Mouse (Mus musculus) cerebellum, postnatal 10 days (tissue): Measurements from ENCODE around the gene Lmod2.

Experiments used
- DNase-seq, 2 experiments: peaks; one replicate each; pipeline ENCODE4 v3.0.0; 2021; ENCODE audit warnings: mixed read lengths in 2 of 2

The Lmod2 gene

DNA sequence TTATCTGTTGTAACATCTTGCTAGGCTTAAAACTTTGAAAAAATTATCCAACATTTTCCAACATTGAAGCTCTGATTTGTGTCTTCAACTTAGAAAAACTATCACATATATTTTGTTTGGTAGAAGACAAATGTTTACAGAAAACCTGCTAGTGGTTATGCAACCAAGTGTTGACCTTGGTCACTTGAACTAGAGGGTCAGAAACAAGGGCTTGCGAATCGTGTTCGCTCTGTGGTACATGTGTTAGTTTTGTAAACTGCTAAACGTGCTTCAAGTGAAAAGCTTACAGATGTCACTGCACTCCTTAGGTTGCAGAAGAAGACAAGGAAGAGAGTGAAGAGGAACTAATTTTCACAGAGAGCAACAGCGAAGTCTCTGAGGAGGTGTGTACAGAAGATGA, 5.4 kb downstream of the Lmod2 start:
- DNase-seq: no peak

DNA sequence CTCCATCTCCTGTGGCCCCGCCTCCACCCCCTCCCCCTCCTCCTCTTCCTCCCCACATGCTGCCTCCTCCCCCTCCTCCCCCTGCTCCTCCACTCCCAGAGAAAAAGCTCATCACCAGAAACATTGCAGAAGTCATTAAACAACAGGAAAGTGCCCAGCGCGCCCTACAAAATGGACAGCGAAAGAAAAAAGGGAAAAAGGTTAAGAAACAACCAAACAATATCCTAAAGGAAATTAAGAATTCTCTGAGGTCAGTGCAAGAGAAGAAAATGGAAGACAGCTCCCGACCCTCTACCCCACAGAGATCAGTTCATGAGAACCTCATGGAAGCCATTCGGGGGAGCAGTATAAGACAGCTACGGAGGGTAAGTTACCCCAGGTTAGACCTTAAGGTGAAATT, 6.7 kb downstream of the Lmod2 start:
- no peak for DNase-seq

DNA sequence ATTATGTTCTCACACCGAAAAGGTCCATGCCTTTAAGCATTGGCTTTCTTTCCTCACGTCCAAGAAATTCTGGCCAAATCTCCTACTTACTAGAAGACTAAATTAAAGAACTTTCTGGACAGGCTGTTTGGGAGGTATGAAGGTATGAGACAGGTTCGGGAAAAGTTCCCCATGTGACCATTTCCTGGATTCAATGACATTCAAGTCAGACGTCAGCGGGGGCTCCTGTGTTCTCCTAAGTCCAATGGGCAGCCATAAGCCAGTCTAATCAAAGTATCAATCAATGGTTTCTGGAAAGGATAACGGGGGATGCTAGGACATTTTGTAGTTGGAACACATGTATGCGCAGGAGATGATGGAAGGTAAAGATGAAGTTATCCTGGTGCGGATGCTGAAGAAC, 8.1 kb downstream of the Lmod2 start:
- DNase-seq: no peak

DNA sequence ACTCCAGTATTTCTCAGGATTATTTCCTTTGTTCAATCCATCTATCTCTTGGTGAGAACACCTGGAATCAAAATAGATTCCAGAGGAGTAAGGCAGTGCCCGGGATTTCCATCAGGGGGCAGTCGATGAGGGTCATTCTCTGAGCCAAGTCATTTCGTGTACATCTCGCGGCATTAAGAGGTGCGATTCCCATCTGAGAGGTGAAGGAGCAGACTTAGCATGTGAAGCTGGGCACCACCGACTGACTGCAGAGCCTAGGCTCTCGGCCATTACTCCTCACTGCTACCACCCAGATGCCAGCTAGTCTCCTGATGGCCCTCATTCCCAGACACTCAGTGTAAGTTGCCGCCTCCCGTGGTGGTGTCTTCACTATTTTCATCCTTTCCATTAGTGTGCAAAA, 8.9 kb downstream of the Lmod2 start:
- DNase-seq: peak; percentile 30 to 32

DNA sequence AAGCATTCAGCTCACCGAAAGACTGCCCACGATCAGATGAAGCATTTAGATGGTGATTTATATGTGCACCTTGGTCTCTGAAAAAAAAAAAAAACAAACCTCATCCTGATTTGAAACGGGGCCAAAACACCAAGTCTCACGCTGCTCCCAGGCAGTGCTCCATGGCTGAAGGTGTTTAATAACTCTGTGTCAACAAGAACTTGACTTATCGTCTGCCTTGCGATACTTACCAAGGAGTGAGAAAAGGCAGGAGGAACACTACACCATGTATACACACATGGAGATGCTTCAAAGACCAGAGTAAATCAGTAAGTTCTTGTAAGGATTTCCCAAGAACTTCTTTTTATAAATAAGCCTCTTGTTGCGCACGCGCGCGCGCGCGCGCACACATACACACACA, 10.0 kb downstream of the Lmod2 start:
- DNase-seq: peak; percentile 25 to 29

DNA sequence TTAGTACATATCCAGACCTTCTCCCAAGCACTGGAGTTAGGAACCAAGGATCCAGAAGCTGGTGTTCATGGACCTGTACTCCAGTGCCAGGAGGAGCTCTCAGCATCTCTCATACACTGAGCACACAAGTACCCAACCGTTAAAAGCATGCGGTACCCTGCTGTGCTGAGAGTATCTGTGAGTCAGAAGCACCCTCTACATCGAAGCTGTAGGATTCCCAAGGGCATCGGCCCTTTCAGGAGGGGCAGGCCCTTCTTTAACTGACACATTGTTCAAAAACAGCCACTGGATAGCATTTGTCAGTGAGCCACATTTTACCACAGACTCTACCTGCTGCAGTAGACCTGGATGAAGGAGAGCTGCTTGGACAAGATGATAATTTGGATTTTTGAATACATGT, 10.6 kb downstream of the Lmod2 start:
- DNase-seq: no peak

DNA sequence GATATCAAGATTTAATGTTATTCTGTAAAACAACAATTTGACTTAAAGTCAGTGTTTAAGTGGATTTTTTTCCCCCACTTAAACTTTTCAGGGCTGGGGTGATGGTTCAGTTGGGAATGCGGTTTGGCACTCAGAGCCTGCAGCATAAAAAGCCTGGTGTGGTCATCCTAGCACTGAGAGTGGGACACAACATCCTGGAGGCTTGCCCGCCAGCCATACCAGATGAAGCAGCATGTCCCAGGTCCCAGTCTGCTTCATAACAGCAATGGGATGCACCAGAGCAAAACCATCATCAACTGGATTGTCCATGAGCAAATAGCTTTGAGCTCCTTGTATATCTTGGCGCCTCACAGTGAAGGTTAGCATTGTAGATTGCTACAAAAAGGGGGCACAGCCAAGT, 11.1 kb downstream of the Lmod2 start:
- no peak for DNase-seq

DNA sequence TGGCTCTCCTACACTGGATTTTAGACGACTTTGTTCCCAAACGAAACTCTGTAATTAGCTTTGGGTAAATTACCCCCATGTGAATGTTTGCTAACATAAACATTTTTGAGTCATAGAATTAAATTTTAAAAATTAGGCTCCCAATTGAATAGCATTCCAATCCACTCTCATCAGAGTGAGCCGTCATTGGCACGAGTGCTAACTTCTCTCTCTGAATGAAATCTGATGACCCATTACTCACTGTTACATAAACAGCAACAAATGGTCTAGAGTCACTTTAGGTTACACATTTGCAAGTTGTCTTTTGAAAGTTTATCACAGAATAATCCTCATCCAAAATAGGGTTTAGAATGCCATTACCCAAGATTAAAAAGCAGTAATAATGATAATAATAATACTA, 12.0 kb downstream of the Lmod2 start:
- no peak for DNase-seq

DNA sequence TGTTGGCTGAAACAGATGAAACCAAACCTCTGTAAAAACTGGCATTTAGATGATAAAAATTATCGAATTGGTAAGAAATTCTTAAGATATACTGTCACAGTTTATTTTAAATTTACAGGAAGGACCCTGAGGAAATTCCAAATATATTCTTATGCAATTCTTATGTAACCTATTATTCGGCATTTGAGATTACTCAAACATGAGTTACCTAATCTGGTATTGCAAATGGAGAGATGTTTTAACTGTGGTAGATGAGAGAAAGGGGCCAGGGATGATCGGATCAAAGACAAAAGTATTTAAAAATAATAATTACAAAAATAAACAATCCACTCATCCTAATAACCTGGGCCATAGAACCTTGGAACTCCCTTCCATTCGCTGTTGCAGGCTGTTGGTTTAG, 12.8 kb downstream of the Lmod2 start:
- no peak for DNase-seq

DNA sequence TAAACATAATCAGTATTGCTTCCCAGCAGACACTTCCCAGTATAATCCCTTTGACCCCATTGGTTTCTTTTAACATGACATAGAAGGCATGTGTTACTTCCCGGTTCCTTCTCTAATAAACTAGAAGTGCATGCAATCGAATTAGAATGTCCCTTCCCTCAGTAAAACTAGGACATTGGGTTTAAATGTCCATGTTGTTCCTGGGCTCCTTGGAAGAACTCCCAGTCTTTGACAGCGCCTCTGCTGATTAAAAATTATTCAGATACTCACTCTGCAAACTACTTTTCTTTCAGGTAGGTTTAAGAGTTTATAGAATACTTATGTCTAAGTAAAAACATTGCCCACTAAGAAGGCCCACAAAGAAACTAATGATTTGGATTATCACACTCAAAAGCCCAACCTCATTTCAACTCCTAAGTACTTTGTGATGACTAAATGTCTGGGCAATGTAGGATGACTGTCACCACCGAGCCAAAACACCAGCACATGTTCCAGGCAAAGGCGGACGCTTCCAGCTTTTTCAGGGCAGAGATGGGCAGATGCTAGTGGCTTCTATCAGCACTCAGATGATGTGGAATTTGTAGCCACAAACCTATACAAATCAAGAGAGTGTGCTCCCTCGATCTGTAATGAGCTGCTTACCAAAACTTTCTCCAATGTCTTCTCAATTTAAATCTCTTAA, 14.7 kb downstream of the Lmod2 start:
- no peak for DNase-seq

DNA sequence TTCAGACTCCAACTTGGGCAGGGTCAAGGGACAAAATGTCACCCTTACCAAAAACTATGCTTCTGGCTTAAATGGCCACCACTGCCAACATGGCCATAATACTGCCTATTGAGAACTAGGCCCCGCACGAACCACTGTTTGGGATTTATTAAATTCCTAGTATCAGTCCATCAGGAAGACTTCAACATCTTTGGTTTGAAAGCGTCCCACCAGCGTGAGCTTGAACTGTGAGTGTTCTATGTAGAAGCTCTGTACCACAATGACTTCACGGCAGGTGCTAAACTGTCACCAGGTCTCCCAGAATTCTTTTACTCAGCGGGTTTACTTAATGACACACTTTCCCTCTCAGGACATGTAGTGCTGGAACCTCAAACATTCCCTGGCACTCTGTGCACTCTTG, 15.8 kb downstream of the Lmod2 start:
- no peak for DNase-seq

DNA sequence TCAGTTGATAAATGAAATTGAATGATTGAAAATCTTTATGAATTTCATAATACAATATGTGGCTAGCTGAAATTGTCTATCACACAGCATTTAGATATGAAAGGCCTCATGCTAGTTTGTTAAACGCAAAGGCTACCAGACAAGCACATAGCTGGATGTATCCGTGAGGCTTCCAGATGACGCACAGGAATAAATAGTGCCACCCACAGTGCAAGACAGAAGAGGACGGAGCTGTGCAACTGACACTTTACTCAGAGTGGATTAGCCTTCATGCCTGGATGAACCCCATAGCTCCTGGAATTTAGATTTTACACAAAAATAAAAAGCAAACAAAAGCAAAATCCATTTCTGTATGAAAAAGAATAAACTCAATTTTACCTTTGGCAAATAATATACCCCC, 16.4 kb downstream of the Lmod2 start:
- peak; percentile 33 to 36 for DNase-seq

DNA sequence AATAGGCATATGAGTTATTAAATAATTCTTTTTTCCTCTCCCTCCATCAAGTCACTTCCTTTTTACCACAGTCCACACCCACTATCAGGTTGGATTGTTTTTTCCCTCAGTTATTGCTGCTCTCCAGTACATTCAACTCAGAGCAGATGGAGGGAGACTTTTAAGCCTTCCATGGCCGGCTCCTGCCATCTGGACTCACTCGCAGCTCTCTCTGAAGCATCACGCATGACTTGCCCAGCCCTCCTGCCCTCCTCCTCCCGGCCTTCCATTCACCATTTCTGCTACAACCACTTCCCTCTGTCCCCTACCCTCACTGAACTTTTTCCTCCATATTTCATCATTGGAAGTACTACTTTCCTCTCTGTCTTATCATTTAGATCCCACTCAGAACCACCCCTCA, 19.2 kb downstream of the Lmod2 start:
- DNase-seq: peak; percentile 78 to 87

DNA sequence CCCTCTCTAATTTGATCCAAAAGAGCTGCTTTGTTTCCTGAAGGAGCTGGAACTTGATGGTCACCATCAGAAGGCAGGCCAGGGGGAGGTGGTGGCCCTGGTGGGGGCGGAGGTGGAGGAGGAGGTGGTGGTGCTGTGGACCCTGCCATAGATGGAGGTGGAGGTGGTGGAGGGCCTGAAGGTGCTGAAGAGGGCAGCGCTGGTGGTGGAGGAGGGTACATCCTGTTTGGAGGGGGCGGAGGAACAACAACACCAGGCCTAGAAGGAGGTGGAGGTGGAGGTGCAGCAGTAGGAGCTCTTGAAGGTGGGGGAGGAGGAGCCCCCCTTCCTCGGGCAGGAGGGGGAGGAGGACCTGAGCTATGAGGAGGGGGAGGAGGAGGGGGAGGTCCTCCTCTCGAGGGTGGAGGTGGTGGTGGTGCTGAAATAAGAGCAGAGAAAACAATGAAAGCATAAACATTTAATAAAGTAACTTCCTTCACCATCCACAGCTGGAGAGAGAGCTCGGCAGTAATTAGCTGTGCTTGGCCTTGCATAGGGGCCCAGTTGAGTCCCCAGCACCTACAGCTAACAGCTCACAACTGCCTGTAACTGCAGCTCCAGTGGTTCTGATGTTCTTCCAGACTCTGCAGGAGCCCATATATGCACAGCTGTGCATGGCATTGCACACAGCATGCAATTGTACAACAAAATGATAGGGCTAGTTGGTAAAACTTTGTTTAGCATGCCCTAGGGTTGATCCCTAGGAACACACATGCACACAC, 21.9 kb downstream of the Lmod2 start:
- no peak for DNase-seq

DNA sequence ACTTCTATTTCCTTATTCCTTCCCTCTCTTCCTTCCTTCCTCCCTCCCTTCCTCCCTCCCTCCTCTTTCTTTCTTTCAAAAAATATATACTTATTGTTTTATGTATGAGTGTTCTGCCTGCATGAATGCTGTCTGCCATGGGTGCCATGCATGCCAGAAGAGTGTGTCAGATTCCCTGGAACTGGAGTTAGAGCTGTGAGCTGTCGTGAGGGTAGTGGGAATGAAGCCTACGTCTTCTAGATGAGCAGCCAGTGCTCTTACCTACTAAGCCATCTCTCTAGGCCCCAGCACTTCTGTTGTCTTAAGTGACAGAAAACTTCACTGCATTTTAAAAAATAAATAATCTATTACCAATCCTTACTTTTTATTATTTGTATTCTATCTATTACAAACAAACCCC, 23.4 kb downstream of the Lmod2 start:
- no peak for DNase-seq

DNA sequence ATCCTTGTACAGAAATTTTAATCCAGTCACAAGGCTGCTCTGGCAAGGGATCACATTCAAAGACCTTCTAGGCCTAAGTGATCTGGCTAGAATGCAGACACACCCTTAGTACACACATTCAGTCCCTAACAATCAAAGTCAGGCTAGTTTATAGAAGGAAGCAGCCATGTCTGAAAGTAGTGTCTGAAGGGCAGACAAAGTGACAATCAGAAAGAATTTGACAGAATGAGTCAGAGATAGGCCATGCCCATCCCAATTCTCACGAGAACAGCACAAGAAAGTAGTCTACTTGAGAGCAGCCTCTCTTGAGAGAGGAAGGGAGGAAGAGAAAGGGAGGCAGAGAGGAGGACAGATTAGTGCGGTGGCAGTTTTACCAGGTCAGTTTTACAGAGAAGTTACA, 24.5 kb downstream of the Lmod2 start:
- DNase-seq: no peak

DNA sequence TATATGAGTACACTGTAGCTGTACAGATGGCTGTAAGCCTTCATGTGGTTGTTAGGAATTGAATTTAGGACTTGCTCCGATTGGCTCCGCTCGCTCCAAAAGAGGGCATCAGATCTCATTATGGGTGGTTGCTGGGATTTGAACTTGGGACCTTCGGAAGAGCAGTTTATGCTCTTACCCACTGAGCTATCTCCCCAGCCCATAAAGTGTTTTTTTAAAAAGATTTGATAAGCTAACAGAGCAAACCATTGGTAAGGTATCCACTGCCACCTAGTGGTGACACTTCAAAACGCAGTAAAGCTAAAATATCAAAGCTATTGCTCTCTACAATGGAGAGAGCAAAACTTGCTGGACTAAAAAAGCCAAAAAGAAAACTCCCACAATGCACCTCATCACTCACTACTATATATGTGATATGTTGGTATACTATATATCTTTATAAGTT, 30.0 kb downstream of the Lmod2 start:
- DNase-seq: peak; percentile 78 to 84

DNA sequence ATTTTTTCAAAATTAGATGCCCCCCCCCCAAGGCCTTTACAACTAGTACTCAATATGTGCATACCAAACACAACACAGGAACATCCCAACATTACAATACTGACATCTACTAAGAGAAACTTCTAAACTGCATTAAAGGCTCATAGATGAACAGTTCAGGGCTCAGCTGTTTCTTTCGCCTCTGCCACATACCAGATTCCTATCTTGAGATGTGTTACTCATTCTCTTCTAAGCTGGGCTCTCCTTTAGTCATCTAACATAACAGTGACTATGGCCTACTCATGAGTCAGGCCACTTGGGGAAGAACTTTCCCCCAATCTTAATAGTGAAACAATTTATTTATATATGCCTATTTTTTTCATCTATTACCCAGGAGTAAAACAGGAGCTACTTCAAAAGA, 30.9 kb downstream of the Lmod2 start:
- no peak for DNase-seq

DNA sequence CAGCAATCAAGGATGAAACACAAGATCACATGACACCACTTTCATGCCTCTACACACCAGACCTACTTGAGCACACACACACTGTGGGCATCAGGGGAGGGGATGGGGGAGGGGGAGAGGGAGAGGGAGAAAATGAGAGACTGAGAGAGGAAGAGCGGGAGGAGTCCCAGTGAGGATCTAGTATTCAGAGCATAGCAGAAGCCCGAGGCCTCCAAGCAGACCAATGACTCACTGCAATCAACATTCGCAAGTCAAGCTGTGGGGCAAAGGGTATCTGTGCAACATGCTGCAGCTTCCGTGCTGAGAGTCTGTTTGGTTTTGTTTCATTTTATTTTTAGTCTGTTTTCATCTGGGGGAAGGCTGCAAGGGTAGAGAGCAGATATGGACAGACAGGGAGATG, 34.5 kb downstream of the Lmod2 start:
- DNase-seq: no peak

DNA sequence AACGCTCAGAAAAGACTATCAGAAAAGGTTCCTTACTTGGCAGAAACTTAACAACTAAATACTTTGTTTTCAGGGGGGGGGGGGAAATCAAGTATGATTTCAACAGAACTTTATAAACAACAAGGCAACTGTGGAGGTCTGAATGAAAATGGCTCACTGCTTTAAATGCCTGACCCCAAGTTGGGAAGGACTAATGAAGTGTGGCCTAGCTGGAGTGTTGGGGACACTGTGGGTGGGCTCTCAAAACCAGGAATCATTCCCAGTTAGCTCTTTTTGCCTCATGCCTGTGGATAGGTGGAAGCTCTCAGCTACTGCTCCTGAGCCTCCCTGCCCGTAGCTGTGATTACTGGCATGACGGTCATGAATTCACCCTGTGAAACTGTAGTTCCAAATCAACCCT, 36.5 kb downstream of the Lmod2 start:
- DNase-seq: no peak

DNA sequence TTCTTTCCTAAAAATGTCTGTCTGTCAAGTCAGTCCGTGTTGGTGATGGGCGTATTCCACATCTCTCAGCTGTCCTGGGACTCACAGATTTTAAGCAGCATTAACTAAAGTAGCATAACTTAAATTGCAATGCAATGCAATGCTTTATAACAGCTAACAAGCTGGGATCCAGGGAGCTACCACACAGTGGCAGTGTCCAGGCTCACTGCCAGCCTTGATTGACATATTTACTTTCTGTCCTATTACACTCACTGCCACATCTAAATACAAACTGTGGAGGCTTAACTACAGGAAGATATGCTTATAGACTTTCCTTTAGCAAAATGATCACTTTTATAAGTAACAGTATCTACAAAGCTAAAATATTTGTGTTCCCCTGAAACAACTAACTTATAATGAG, 38.3 kb downstream of the Lmod2 start:
- DNase-seq: peak in 1 of 2 experiments; percentile 29

DNA sequence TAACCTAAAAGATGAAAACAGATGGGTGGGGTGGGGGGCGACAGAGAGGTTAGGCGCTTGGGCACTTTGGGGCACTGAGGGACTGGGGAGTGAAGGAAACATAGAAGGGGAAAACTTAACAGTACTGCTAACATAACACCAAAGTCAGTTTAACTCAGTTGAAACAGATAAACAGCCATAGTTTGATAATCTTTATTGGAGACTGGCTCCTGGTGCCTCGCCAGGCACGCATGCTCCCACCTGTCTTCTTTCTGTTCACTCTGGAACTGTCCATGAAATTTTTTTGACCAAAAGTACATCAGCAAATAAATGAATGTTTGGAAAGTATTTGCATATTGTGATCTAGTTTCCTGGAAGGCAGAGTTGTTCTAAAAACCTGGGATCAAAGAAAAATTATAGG, 43.7 kb downstream of the Lmod2 start:
- DNase-seq: no peak

DNA sequence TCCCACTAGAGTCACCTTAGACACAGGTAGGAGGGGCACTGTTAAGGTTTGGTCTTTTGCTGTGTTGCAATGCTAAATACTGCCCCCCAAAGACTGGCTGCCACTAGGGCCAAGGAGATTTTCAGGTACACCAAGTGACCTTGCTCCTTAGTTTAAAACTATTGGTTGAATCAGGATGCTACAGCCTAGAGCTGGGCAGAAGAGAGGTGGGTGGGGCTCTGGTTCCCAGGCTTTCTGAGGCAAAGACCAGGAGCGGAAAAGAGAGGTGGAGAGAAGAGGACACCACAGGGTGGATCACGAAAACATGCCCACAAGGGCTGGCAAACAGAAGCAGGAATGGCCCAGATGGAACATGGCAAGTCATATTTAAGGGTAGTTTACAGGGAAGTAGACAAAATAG, 44.6 kb downstream of the Lmod2 start:
- DNase-seq: no peak

DNA sequence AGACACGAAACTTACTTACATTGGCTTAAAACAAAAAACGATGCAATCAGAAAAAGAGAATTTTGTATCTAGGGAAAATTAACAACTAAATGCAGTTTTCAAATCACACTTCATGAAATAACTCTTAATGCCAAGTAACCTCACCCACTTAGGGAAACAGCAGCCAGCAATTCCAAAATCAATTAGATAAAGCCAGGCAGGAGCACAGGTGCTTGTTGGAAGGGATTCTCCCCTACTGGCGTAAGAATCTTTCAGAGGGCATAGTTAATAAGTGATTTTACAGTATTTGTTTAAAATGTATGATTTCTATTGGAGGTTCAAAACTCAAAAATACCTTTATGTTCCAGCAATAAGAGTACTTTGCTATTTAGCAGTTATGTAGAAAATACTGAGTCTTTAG, 45.4 kb downstream of the Lmod2 start:
- no peak for DNase-seq
